Mouse (Mus musculus) heart, embryonic 16.5 days (tissue): ENCODE results near the gene Rpn1. TPM values are rescaled to one million over a fixed set of nuclear protein-coding genes. Genes with fewer than 3 reads are reported as not detected.

Source experiments
- microRNA-seq: library from miRNA; unstranded; fragments of <30 nt; microRNA quantifications from one replicate; pipeline ENCODE4, GENCODE M21; 2017
- polyA plus RNA-seq: library from polyadenylated mRNA; unstranded; fragments of >200 nt; fragmentation: Nextera tagmentation; extraction: Ambion mirVana; gene quantifications from 2 replicates; pipeline ENCODE4 v1.2.1, GENCODE M21; 2015

Gene Rpn1
- polyA plus RNA-seq, 1 experiment from 2014 or later = 182 TPM

Small RNA genes within 50 kb of the gene (microRNA-seq; reads per million reads assigned to microRNA genes)
- gene Mir6376 = not detected

Other genes starting within 250 kb of the Rpn1 start
- gene Gm45140, start 248.7 kb upstream of the Rpn1 start, polyA plus RNA-seq = 2.4 and 2.6 TPM in 2 replicates
- 21.5 and 29.1 TPM in 2 replicates for gene Isy1, start 245.7 kb upstream of the Rpn1 start, polyA plus RNA-seq
- gene Cnbp, start 233.4 kb upstream of the Rpn1 start, polyA plus RNA-seq = 713 and 783 TPM in 2 replicates
- 116 and 117 TPM in 2 replicates for gene Copg1, start 196.7 kb upstream of the Rpn1 start, polyA plus RNA-seq
- 27.0 and 27.3 TPM in 2 replicates for gene Hmces, start 170.5 kb upstream of the Rpn1 start, polyA plus RNA-seq
- 4.2 and 5.2 TPM in 2 replicates for gene H1fx, start 102.8 kb upstream of the Rpn1 start, polyA plus RNA-seq
- gene Rab7, start 39.2 kb upstream of the Rpn1 start, polyA plus RNA-seq = 225 and 256 TPM in 2 replicates
- 14.9 and 15.5 TPM in 2 replicates for gene Gata2, start 109.4 kb downstream of the Rpn1 start, polyA plus RNA-seq
- not detected in 2 replicates for gene Dnajb8, start 137.8 kb downstream of the Rpn1 start, polyA plus RNA-seq